Mouse (Mus musculus): ENCODE results near the gene Olfr504. TPM values are rescaled to one million over a fixed set of nuclear protein-coding genes. Genes with fewer than 3 reads are reported as not detected.

The Olfr504 gene
- total RNA-seq, 1 experiment: not detected

GRCm38 (mm10) chr7:108542416-108542815 is 23.2 kb downstream of the Olfr504 start:
- no peak overlapping the region for H3K9ac ChIP-seq (ENCODE audit: insufficient read depth, low read depth, low read length, poor library complexity, severe bottlenecking)
- no peak overlapping the region for H3K27ac ChIP-seq (ENCODE audit: insufficient read depth, low read depth, low read length, poor library complexity, severe bottlenecking)
- no peaks in the 10 kb centered on the region for H3K36me3 ChIP-seq (ENCODE audit: control insufficient read depth, insufficient read depth, low read length, poor library complexity, severe bottlenecking)
- H3K4me3 ChIP-seq (ENCODE audit: insufficient read depth in 1 of 2, low read depth in 1 of 2, low read length in 2 of 2, poor library complexity in 1 of 2, severe bottlenecking in 1 of 2): peak overlapping the region in 1 of 2 experiments; percentile 31; a peak in 3 of 4 replicates
- in situ Hi-C loops (cut with MboI; ENCODE audit: low sequenced_read_pairs in 2 of 2, unreplicated experiment in 2 of 2): no loop called here
- peak; percentile 12 for DNase-seq (ENCODE audit: low read depth, low spot score)
- no peaks in the 10 kb centered on the region for H3K4me1 ChIP-seq (ENCODE audit: control insufficient read depth in 2 of 2, insufficient read depth in 2 of 2, low read length in 2 of 2, poor library complexity in 1 of 2)
- no peaks in the 10 kb centered on the region for H3K9me3 ChIP-seq (ENCODE audit: control insufficient read depth, insufficient read depth, low read depth, low read length)
- TF ChIP-seq CHD2 (IDR thresholded peaks at IDR 0.05; ENCODE audit: low read depth, low read length): no peak
- TF ChIP-seq ZC3H11A (IDR thresholded peaks at IDR 0.05; ENCODE audit: borderline replicate concordance, low read depth, low read length): peak; percentile 49; the same call in 1 of the 2 replicates
- TF ChIP-seq ZNF384 (IDR thresholded peaks at IDR 0.05; ENCODE audit: low read depth, low read length): no peak

- DNase-seq (ENCODE audit: low read depth, low spot score): no peak
- Histone ChIP-seq H3K4me1 (ENCODE audit: control insufficient read depth in 2 of 2, insufficient read depth in 2 of 2, low read length in 2 of 2, poor library complexity in 1 of 2) (no peaks in the 10 kb centered on the region), H3K9me3 (ENCODE audit: control insufficient read depth, insufficient read depth, low read depth, low read length) (no peaks in the 10 kb centered on the region), H3K9ac (ENCODE audit: insufficient read depth, low read depth, low read length, poor library complexity, severe bottlenecking) (no peak within 1 kb of the TSS), H3K27ac (ENCODE audit: insufficient read depth, low read depth, low read length, poor library complexity, severe bottlenecking) (no peak within 1 kb of the TSS), H3K4me3 (ENCODE audit: insufficient read depth in 1 of 2, low read depth in 1 of 2, low read length in 2 of 2, poor library complexity in 1 of 2, severe bottlenecking in 1 of 2) (no peak within 1 kb of the TSS), H3K36me3 (ENCODE audit: control insufficient read depth, insufficient read depth, low read length, poor library complexity, severe bottlenecking) (no peaks in the 10 kb centered on the region)
- in situ Hi-C loops (cut with MboI; ENCODE audit: low sequenced_read_pairs in 2 of 2, unreplicated experiment in 2 of 2): no loop called here
- no peak for TF ChIP-seq ZNF384 (IDR thresholded peaks at IDR 0.05; ENCODE audit: low read depth, low read length)
- no peak for TF ChIP-seq MAFK (IDR thresholded peaks at IDR 0.05; ENCODE audit: insufficient read depth, low read depth, low read length)
- TF ChIP-seq CHD2 (IDR thresholded peaks at IDR 0.05; ENCODE audit: low read depth, low read length): no peak
- TF ChIP-seq ZC3H11A (IDR thresholded peaks at IDR 0.05; ENCODE audit: borderline replicate concordance, low read depth, low read length): no peak
- TF ChIP-seq HCFC1 (IDR thresholded peaks at IDR 0.05; ENCODE audit: borderline replicate concordance, insufficient read depth, low read length): no peak
Observed at GRCm38 (mm10) chr7:108524965-108525364, 40.6 kb downstream of the Olfr504 start, which contains the start of gene Olfr502. Gene Olfr502 (minus strand): TSS chr7:108525065.

Other genes with a start within 250 kb of the Olfr504 start
- not detected in 2 replicates for gene Olfr492, start 242.1 kb downstream of the Olfr504 start, total RNA-seq (2012; rRNA removed)
- gene Olfr493, start 218.8 kb downstream of the Olfr504 start, total RNA-seq (2012; rRNA removed): not detected in 2 replicates
- not detected in 2 replicates for gene Olfr494, start 200.5 kb downstream of the Olfr504 start, total RNA-seq (2012; rRNA removed)
- not detected in 2 replicates for gene Olfr495, start 172.6 kb downstream of the Olfr504 start, total RNA-seq (2012; rRNA removed)
- gene Olfr497, start 145.4 kb downstream of the Olfr504 start, total RNA-seq (2012; rRNA removed): not detected in 2 replicates
- not detected in 2 replicates for gene Olfr498, start 100.5 kb downstream of the Olfr504 start, total RNA-seq (2012; rRNA removed)
- gene Olfr502, start 40.7 kb downstream of the Olfr504 start, total RNA-seq (2012; rRNA removed): not detected in 2 replicates
- 0.36 TPM in 1 of 2 replicates, not detected in the other for gene Olfr503, start 21.3 kb downstream of the Olfr504 start, total RNA-seq (2012; rRNA removed)
- gene Olfr506, start 45.0 kb upstream of the Olfr504 start, total RNA-seq (2012; rRNA removed): not detected in 2 replicates
- not detected in 2 replicates for gene Olfr507, start 56.0 kb upstream of the Olfr504 start, total RNA-seq (2012; rRNA removed)
- gene Olfr508, start 64.2 kb upstream of the Olfr504 start, total RNA-seq (2012; rRNA removed): not detected in 2 replicates
- gene Olfr509, start 86.1 kb upstream of the Olfr504 start, total RNA-seq (2012; rRNA removed): not detected in 2 replicates
- not detected in 2 replicates for gene Olfr510, start 100.6 kb upstream of the Olfr504 start, total RNA-seq (2012; rRNA removed)
- not detected in 2 replicates for gene Olfr512, start 147.5 kb upstream of the Olfr504 start, total RNA-seq (2012; rRNA removed)
- not detected in 2 replicates for gene Olfr513, start 185.2 kb upstream of the Olfr504 start, total RNA-seq (2012; rRNA removed)